In genomic region chr5:8223597-8224320, GRCm38 (mm10) we compare ENCODE assay signal across 15 mouse cellular contexts.
DNase-seq lines count a peak whose midpoint lies in the region; ATAC-seq and TF ChIP-seq lines count a peak whose summit lies in the region.
"Had no signal": no experiment of that assay in that cellular context is flagged by ENCODE, and none has a peak within 500 bp of the region (broad histone marks: within the 10 kb centered on the region; RNA-seq: fewer than 3 reads in every experiment).

No protein-coding gene starts in this region.

- WGBS in heart, embryonic 13.5 days: 77% methylated on average over 8 of the region's 8 CpGs
- 83% methylated on average over 8 of the region's 8 CpGs for WGBS in heart, embryonic 10.5 days
- 76% methylated on average over 8 of the region's 8 CpGs for WGBS in hindbrain, embryonic 14.5 days
- 75% methylated on average over 8 of the region's 8 CpGs for WGBS in heart, adult 2 months

- ATAC-seq in heart, embryonic 13.5 days (ENCODE audit: extremely low read depth, insufficient number of reproducible peaks, low FRiP score, low TSS enrichment): no peak
- peak; percentile 61; the same call in 1 of the 2 replicates for ATAC-seq in hindbrain, embryonic 14.5 days (ENCODE audit: low FRiP score)

- H3K79me2 ChIP-seq in heart, adult 2 months (replicated peaks; ENCODE audit: control insufficient read depth, insufficient read depth, low read length): no peaks in the 10 kb centered on the region

- no peak for TF ChIP-seq EP300 in heart, adult 2 months (IDR thresholded peaks at IDR 0.05; ENCODE audit: insufficient read depth, low read depth, low read length)

- H3K9ac ChIP-seq in heart, embryonic 13.5 days: no peak overlapping the region
- no peak overlapping the region for H3K9ac ChIP-seq in hindbrain, embryonic 14.5 days
- no peak overlapping the region for H3K9ac ChIP-seq in heart, adult 2 months (ENCODE audit: low read depth, low read length)
- H3K9ac ChIP-seq: limb, embryonic 15.5 days; lung, embryonic 15.5 days had no signal

- peaks cover 17% of the 10 kb centered on the region for H3K4me1 ChIP-seq in heart, embryonic 13.5 days
- peaks cover 11% of the 10 kb centered on the region; the same call in 1 of the 2 replicates for H3K4me1 ChIP-seq in heart, embryonic 10.5 days
- no peaks in the 10 kb centered on the region for H3K4me1 ChIP-seq in hindbrain, embryonic 14.5 days (replicated peaks; ENCODE audit: control insufficient read depth, insufficient read depth, low read length)
- peaks cover 5% of the 10 kb centered on the region for H3K4me1 ChIP-seq in heart, adult 2 months (ENCODE audit: control insufficient read depth, insufficient read depth, low read length)
- H3K4me1 ChIP-seq: limb, embryonic 15.5 days; lung, embryonic 15.5 days had no signal

- intact Hi-C loops in heart, adult 2 months (cut with DNase I): no loop called here

- 0 out of 2 replicates have a peak overlapping the region, but pooled peaks have one; percentile 9 for H3K27ac ChIP-seq in heart, embryonic 13.5 days (replicated peaks)
- no peak overlapping the region for H3K27ac ChIP-seq in heart, embryonic 10.5 days
- H3K27ac ChIP-seq in hindbrain, embryonic 14.5 days: peak overlapping the region; percentile 28
- no peak overlapping the region for H3K27ac ChIP-seq in heart, adult 2 months
- H3K27ac ChIP-seq: kidney, postnatal 0 days; limb, embryonic 15.5 days; lung, embryonic 15.5 days had no signal

- no peak for TF ChIP-seq POLR2A in heart, adult 2 months (IDR thresholded peaks at IDR 0.05; ENCODE audit: insufficient read depth, low read depth, low read length)

- H3K36me3 ChIP-seq in heart, embryonic 13.5 days: no peaks in the 10 kb centered on the region
- no peaks in the 10 kb centered on the region for H3K36me3 ChIP-seq in heart, embryonic 10.5 days
- H3K36me3 ChIP-seq in hindbrain, embryonic 14.5 days (replicated peaks; ENCODE audit: control insufficient read depth, insufficient read depth): no peaks in the 10 kb centered on the region
- H3K36me3 ChIP-seq in heart, adult 2 months (ENCODE audit: control insufficient read depth, insufficient read depth, low read length): no peaks in the 10 kb centered on the region
- H3K36me3 ChIP-seq: limb, embryonic 15.5 days; lung, embryonic 15.5 days had no signal

- no peaks in the 10 kb centered on the region for H3K9me3 ChIP-seq in heart, embryonic 13.5 days
- H3K9me3 ChIP-seq in heart, embryonic 10.5 days: no peaks in the 10 kb centered on the region
- H3K9me3 ChIP-seq in hindbrain, embryonic 14.5 days (ENCODE audit: control insufficient read depth, low read length): no peaks in the 10 kb centered on the region
- H3K9me3 ChIP-seq: limb, embryonic 15.5 days; lung, embryonic 15.5 days had no signal

- no peak for TF ChIP-seq CTCF in heart, adult 2 months (IDR thresholded peaks at IDR 0.05)

- no peak overlapping the region for H3K4me3 ChIP-seq in heart, embryonic 13.5 days
- no peak overlapping the region for H3K4me3 ChIP-seq in heart, embryonic 10.5 days
- no peak overlapping the region for H3K4me3 ChIP-seq in hindbrain, embryonic 14.5 days (replicated peaks; ENCODE audit: low read length)
- H3K4me3 ChIP-seq in heart, adult 2 months: no peak overlapping the region
- H3K4me3 ChIP-seq: limb, embryonic 15.5 days; lung, embryonic 15.5 days had no signal

- no peak for DNase-seq in heart, embryonic 10.5 days (ENCODE audit: low spot score)
- DNase-seq in cerebellum, adult 11-12 months: peak; percentile 86
- peak; percentile 60 to 71 for DNase-seq in cerebellum, postnatal 36 days
- no peak for DNase-seq in hindbrain, embryonic 14.5 days (ENCODE audit: low spot score)
- DNase-seq in urinary bladder, postnatal 14 days (ENCODE audit: low spot score): no peak
- DNase-seq in heart, adult 2 months: no peak
- DNase-seq in gastrocnemius, adult 8-10 months (ENCODE audit: low spot score in 2 of 2): no peak
- DNase-seq: gastrocnemius, postnatal 14 days; heart, postnatal 10 days; right cerebral cortex, postnatal 25 days; thymus, postnatal 25 days had no signal

- no peaks in the 10 kb centered on the region for H3K27me3 ChIP-seq in heart, embryonic 13.5 days (replicated peaks)
- no peaks in the 10 kb centered on the region for H3K27me3 ChIP-seq in heart, embryonic 10.5 days (ENCODE audit: insufficient read depth, poor library complexity, severe bottlenecking)
- H3K27me3 ChIP-seq in hindbrain, embryonic 14.5 days (ENCODE audit: control insufficient read depth, insufficient read depth, low read length): no peaks in the 10 kb centered on the region
- no peaks in the 10 kb centered on the region for H3K27me3 ChIP-seq in heart, adult 2 months (ENCODE audit: control insufficient read depth, insufficient read depth, low read length)
- H3K27me3 ChIP-seq: limb, embryonic 15.5 days; lung, embryonic 15.5 days had no signal

- no peak overlapping the region for H3K4me2 ChIP-seq in heart, embryonic 13.5 days
- no peak overlapping the region for H3K4me2 ChIP-seq in hindbrain, embryonic 14.5 days (replicated peaks)
- H3K4me2 ChIP-seq: limb, embryonic 15.5 days; lung, embryonic 15.5 days had no signal

Comparison
In these comparisons a context has a peak if more than half of its experiments do, and no peak if none do; other contexts are left out.
1. H3K27ac ChIP-seq: peak in heart, embryonic 13.5 days (single experiment) and hindbrain, embryonic 14.5 days (single experiment); none in heart, embryonic 10.5 days (single experiment) and heart, adult 2 months (single experiment).
2. DNase-seq: peak in cerebellum, adult 11-12 months (single experiment) and cerebellum, postnatal 36 days (2 of 2); none in heart, embryonic 10.5 days (single experiment), hindbrain, embryonic 14.5 days (single experiment), urinary bladder, postnatal 14 days (single experiment), heart, adult 2 months (0 of 2) and gastrocnemius, adult 8-10 months (0 of 2).